Mouse (Mus musculus): Measurements from ENCODE around the gene Srsf3. TPM values are rescaled to one million over a fixed set of nuclear protein-coding genes. Genes with fewer than 3 reads are reported as not detected.

Gene Srsf3
- polyA plus RNA-seq, 2 experiments = 390 to 561 TPM

DNA sequence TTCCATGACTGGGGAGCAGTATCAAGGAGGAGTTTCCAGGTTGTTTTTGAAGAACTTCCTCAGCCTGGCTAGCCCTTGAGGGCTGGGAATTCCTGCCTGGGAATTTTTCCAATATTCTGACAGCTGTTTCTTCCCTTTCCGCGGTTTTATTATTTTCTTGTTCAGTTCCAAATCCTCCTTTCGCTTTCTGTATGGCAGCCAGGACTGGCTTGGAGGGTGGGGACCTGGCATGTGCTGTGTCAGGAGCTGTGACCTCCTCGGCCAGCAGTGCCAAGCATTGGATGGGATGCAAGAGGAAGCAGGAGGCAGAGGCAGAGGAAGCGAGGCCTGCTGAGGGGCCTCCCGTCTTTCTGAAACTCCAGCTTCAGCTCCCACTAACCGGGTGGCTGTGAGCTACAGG is 21.4 kb downstream of the Srsf3 start:
- 0 out of 2 replicates have a peak overlapping the region, but pooled peaks have one; percentile 2 for H3K4me2 ChIP-seq (replicated peaks; ENCODE audit: low read depth, low read length, severe bottlenecking)
- peak; percentile 77 for DNase-seq (ENCODE audit: low spot score)
- H3K36me3 ChIP-seq (ENCODE audit: control insufficient read depth, insufficient read depth, low read length) = no peaks in the 10 kb centered on the region
- H3K9ac ChIP-seq (ENCODE audit: low read depth, low read length, severe bottlenecking) = peak overlapping the region; percentile 25; the same call in 1 of the 2 replicates
- H3K27ac ChIP-seq (replicated peaks; ENCODE audit: low read depth, low read length) = peak overlapping the region; percentile 58; the same call in 1 of the 2 replicates
- TF ChIP-seq POLR2A (IDR thresholded peaks at IDR 0.05; ENCODE audit: borderline replicate concordance, extremely low read depth, insufficient read depth, insufficient read length) = no peak
- no peak for ATAC-seq (ENCODE audit: low FRiP score, low read depth)
- H3K27me3 ChIP-seq (ENCODE audit: control insufficient read depth, insufficient read depth, low read length) = no peaks in the 10 kb centered on the region
- H3K4me3 ChIP-seq (replicated peaks; ENCODE audit: low read length) = no peak overlapping the region
- 40% methylated on average over 7 of the region's 7 CpGs for WGBS
- H3K9me3 ChIP-seq (ENCODE audit: control insufficient read depth, low read length) = no peaks in the 10 kb centered on the region
- H3K4me1 ChIP-seq (ENCODE audit: control insufficient read depth, insufficient read depth, low read length) = peaks cover 34% of the 10 kb centered on the region

DNA sequence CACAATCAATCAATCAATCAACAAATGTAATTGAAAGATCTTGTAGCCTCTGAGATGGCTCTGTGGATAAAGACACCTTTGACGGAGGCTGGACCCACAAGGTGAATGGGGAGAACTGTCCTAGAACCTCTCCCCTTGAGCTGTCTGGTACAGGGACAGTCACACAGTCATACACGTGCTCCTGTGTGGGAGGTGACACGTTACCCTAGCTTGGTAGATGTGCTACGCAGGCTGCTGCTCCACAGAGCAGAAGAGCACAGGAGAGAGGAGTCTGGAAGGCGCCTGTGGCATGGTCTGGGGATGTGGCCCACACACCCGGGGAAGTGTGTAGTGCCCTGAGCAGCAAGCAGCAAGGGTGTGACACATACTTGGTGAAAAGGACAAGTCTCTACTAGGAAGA is 22.0 kb downstream of the Srsf3 start:
- H3K27ac ChIP-seq (replicated peaks; ENCODE audit: low read depth, low read length) = 0 out of 2 replicates have a peak overlapping the region, but pooled peaks have one; percentile 58
- TF ChIP-seq POLR2A (IDR thresholded peaks at IDR 0.05; ENCODE audit: borderline replicate concordance, extremely low read depth, insufficient read depth, insufficient read length) = no peak
- no peak for DNase-seq (ENCODE audit: low spot score)
- H3K4me2 ChIP-seq (replicated peaks; ENCODE audit: low read depth, low read length, severe bottlenecking) = no peak overlapping the region
- H3K9ac ChIP-seq (ENCODE audit: low read depth, low read length, severe bottlenecking) = no peak overlapping the region
- no peaks in the 10 kb centered on the region for H3K27me3 ChIP-seq (ENCODE audit: control insufficient read depth, insufficient read depth, low read length)
- 70% methylated on average over 6 of the region's 6 CpGs for WGBS
- no peaks in the 10 kb centered on the region for H3K9me3 ChIP-seq (ENCODE audit: control insufficient read depth, low read length)
- H3K36me3 ChIP-seq (ENCODE audit: control insufficient read depth, insufficient read depth, low read length) = no peaks in the 10 kb centered on the region
- ATAC-seq (ENCODE audit: low FRiP score, low read depth) = no peak
- H3K4me3 ChIP-seq (replicated peaks; ENCODE audit: low read length) = no peak overlapping the region
- H3K4me1 ChIP-seq (ENCODE audit: control insufficient read depth, insufficient read depth, low read length) = peaks cover 34% of the 10 kb centered on the region

DNA sequence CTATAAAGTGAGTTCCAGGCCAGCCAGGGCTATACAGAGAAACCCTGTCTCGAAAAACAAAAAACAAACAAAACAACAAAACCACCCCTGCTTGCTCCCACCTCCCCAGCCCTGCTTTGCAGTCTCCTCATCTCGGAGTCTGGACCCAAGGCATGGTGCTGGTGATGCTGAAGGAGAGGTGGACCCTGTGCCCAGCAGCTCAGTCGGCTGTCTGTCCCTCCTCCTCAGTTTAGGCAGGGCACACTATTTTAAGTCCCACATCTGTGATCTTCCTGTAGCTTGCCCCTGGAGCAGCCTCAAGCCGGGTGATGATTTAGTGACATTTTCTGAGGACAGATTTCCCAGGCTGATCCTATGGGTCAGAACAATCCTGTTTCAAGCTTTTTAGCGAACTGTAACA is 23.2 kb downstream of the Srsf3 start:
- no peaks in the 10 kb centered on the region for H3K9me3 ChIP-seq (ENCODE audit: control insufficient read depth, low read length)
- ATAC-seq (ENCODE audit: low FRiP score, low read depth) (no peak), DNase-seq (ENCODE audit: low spot score) (no peak)
- WGBS = 56% methylated on average over 5 of the region's 5 CpGs
- peaks cover 32% of the 10 kb centered on the region for H3K4me1 ChIP-seq (ENCODE audit: control insufficient read depth, insufficient read depth, low read length)
- H3K9ac ChIP-seq (ENCODE audit: low read depth, low read length, severe bottlenecking) = no peak overlapping the region
- H3K36me3 ChIP-seq (ENCODE audit: control insufficient read depth, insufficient read depth, low read length) = no peaks in the 10 kb centered on the region
- no peak overlapping the region for H3K4me2 ChIP-seq (replicated peaks; ENCODE audit: low read depth, low read length, severe bottlenecking)
- no peak for TF ChIP-seq POLR2A (IDR thresholded peaks at IDR 0.05; ENCODE audit: borderline replicate concordance, extremely low read depth, insufficient read depth, insufficient read length)
- no peak overlapping the region for H3K4me3 ChIP-seq (replicated peaks; ENCODE audit: low read length)
- H3K27ac ChIP-seq (replicated peaks; ENCODE audit: low read depth, low read length) = no peak overlapping the region
- no peaks in the 10 kb centered on the region for H3K27me3 ChIP-seq (ENCODE audit: control insufficient read depth, insufficient read depth, low read length)

DNA sequence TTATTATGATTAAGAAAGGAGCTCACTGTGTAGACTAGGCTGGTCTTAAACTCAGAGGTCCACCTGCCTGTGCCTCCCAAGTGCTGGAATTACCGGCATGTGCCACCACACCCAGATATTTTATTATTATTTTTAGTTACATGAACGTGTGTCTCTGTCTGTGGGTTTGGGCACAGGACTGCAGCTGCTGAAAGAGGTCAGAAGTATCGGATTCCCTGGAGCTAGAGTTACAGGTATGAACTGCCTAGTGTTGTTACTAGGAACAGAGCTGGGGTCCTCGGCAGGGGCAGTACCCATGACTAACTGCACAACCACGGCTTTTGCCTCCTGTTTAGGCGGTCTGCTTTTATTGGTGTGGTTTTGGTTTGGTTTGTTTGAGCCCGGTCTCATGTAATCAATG is 23.8 kb downstream of the Srsf3 start:
- Histone ChIP-seq H3K9me3 (ENCODE audit: control insufficient read depth, low read length) (no peaks in the 10 kb centered on the region), H3K9ac (ENCODE audit: low read depth, low read length, severe bottlenecking) (no peak overlapping the region), H3K4me2 (replicated peaks; ENCODE audit: low read depth, low read length, severe bottlenecking) (peak overlapping the region; percentile 30; the same call in 1 of the 2 replicates), H3K36me3 (ENCODE audit: control insufficient read depth, insufficient read depth, low read length) (no peaks in the 10 kb centered on the region), H3K27ac (replicated peaks; ENCODE audit: low read depth, low read length) (no peak overlapping the region), H3K4me1 (ENCODE audit: control insufficient read depth, insufficient read depth, low read length) (peaks cover 30% of the 10 kb centered on the region), H3K27me3 (ENCODE audit: control insufficient read depth, insufficient read depth, low read length) (no peaks in the 10 kb centered on the region), H3K4me3 (replicated peaks; ENCODE audit: low read length) (no peak overlapping the region)
- no peak for DNase-seq (ENCODE audit: low spot score)
- no peak for TF ChIP-seq POLR2A (IDR thresholded peaks at IDR 0.05; ENCODE audit: borderline replicate concordance, extremely low read depth, insufficient read depth, insufficient read length)
- 6% methylated on average over 7 of the region's 7 CpGs for WGBS
- peak; percentile 69 for ATAC-seq (ENCODE audit: low FRiP score, low read depth)

DNA sequence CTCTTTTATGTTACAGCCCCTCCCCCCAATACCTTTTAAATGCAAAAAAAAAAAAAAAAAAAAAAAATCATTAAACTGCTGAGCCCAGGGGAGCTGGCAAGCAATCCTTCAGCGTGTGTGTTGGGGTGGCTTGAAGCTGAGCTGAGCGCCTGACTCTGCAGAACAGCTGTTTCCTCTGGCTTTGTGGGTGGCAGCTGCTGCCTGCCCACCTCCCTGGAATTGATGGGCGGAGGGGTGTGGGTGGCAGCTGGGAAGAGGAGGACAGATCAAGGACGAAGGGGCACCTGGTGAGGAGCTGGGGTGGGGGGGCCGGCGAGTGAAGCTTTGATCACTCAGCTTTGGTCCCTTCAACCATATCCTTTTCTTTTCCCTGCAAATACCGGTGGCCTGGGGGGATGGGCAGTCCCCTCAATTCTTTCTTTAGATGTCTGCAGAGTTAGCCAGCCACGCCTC is 24.3 kb downstream of the Srsf3 start:
- peak; percentile 77 for ATAC-seq (ENCODE audit: low FRiP score, low read depth)
- WGBS = 0% methylated on average over 8 of the region's 8 CpGs

More for the DNA sequence above, 24.3 kb downstream of the Srsf3 start:
- Histone ChIP-seq H3K9ac (ENCODE audit: low read depth, low read length, severe bottlenecking) (no peak overlapping the region), H3K4me2 (replicated peaks; ENCODE audit: low read depth, low read length, severe bottlenecking) (peak overlapping the region; percentile 30), H3K27me3 (ENCODE audit: control insufficient read depth, insufficient read depth, low read length) (no peaks in the 10 kb centered on the region), H3K9me3 (ENCODE audit: control insufficient read depth, low read length) (no peaks in the 10 kb centered on the region), H3K36me3 (ENCODE audit: control insufficient read depth, insufficient read depth, low read length) (no peaks in the 10 kb centered on the region), H3K27ac (replicated peaks; ENCODE audit: low read depth, low read length) (0 out of 2 replicates have a peak overlapping the region, but pooled peaks have one; percentile 14), H3K4me3 (replicated peaks; ENCODE audit: low read length) (no peak overlapping the region), H3K4me1 (ENCODE audit: control insufficient read depth, insufficient read depth, low read length) (peaks cover 30% of the 10 kb centered on the region)
- no peak for DNase-seq (ENCODE audit: low spot score)
- TF ChIP-seq POLR2A (IDR thresholded peaks at IDR 0.05; ENCODE audit: borderline replicate concordance, extremely low read depth, insufficient read depth, insufficient read length) = no peak
